Mouse (Mus musculus) urinary bladder, postnatal 4 days (tissue): ENCODE results near the gene Vegfa.
"Not testable (repeated sequence)": the region's sequence is repeated elsewhere in the genome, so short reads cannot be mapped to it uniquely, and the experiment has no call there.

Source experiments
- DNase-seq, 2 experiments: peaks; one replicate each; pipeline ENCODE4 v3.0.0; 2021 to 2022; ENCODE audit warnings: low spot score in 2 of 2

Gene Vegfa

DNA sequence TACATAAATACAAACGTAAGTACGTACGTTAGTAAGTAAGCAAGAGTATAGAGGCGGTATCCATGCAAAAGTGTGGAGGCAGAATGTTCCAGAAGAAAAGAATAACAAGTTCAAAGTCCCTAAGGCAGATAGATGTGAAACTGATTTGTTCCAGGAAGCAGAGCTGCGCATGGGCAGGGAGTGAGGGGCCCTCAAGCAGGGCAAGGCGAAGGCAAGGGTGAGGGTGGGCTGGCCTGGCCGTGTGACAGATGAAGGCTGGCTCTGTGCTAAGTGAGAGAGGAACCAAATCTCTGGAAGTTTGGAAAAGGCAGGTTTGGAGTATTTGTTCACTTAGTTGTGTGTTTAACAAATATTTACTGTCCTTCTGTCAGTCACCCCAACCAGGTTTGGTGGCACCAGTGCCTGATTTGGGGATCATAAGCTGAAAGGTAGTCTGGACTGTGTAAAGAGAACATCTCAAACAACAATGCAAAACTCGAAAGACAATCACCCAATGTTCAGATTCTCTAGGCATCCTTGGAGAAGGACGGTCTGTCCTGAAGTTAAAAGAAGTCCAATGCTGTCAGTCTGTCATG is 32.7 kb downstream of the Vegfa start:
- no peak for DNase-seq

GRCm38 (mm10) chr17:45998363-45998762 is 33.8 kb downstream of the Vegfa start:
- no peak for DNase-seq

DNA sequence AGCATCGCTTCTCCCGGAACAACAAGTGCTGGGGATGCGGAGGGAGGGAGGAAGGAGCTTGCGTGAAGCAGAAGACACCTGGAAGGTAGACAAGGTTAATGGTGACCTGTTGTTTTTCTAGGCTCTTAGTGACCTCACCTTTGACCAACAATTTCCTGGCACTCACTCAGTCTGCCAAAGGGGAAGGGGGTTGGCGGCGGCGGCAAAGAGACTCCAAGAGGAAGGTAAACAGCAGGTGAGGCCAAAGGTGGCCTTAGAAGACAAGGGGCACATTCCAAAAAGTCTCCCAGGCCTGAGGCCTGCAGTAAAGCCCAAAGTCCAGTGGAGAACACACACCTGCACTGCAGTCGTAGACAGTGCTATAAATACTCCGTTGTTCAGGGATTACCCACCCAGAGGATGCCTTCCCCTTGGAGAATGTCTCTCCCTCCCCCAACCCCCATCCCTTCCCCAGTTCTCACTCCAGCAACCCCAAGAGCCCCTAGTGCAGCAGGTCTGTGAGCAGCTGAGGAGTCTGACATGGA is 35.2 kb downstream of the Vegfa start:
- DNase-seq, result no peak

DNA sequence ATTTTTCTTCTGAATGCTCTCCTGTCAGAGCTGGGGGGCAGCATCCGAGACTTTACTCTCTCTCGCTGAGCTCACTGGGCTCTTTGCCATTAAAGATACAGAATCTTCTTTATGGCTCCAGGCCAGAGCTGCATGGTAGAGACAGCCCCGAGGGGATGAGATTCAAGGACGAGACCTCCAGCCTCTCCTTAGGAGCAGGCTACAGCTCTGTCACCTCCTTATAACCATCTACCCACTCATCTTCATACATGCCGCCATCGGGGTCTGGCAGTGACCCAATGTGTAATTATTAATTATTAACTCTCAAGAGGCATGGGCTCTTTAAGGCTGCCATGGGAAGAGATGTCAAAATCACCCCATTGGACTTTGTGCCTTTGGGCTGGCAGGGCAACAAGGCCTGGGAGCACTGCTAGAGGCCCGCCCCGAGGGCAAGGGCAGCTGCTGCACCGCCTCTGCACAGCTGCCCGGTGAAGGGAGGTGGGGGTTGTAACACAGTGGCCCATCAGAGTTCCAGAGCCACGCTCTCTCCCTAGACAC is 37.8 kb downstream of the Vegfa start:
- DNase-seq, result no peak

DNA sequence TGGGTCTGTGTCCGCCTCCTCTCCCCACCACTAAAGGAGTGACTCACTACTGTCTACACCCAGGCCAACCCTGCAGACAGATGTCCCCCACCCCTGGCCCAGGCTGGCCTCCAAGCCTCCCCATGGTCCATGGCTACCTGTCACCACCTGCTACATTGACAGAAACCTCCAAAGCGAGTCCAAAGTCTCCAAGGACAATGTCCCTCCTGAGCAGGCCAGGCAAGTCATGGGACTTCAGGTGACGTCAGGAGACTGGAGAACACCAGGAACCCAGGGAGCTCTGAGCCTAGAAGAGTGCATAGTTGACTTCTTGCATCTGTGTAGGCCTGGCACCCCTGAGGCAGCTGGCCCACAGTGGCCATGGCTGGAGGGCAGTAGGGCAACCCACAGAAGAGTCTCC is 45.3 kb downstream of the Vegfa start:
- DNase-seq, result no peak

- DNase-seq, result no peak
Measured at GRCm38 (mm10) chr17:45986374-45986773, 45.8 kb downstream of the Vegfa start.

GRCm38 (mm10) chr17:45983185-45983584 is 49.0 kb downstream of the Vegfa start:
- DNase-seq, result not testable (repeated sequence)

DNA sequence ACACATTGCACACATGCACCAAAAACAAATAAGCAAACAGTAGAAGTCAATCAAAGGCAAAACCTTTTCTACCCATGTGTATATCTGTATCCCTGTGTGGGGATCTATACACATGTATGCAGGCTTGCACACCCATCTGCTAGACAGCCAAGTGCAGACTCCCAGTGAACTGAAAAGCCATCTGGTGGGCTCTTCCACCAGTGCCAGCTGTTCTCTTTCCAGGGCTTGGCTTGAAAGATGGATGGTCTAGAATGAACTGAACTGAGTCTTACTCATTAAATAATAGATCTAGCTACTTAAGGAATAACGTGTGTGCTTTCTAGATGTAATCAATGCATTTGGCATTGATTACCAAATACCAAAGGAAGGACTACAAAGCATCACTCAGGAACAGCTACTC is 50.3 kb downstream of the Vegfa start:
- no peak for DNase-seq

DNA sequence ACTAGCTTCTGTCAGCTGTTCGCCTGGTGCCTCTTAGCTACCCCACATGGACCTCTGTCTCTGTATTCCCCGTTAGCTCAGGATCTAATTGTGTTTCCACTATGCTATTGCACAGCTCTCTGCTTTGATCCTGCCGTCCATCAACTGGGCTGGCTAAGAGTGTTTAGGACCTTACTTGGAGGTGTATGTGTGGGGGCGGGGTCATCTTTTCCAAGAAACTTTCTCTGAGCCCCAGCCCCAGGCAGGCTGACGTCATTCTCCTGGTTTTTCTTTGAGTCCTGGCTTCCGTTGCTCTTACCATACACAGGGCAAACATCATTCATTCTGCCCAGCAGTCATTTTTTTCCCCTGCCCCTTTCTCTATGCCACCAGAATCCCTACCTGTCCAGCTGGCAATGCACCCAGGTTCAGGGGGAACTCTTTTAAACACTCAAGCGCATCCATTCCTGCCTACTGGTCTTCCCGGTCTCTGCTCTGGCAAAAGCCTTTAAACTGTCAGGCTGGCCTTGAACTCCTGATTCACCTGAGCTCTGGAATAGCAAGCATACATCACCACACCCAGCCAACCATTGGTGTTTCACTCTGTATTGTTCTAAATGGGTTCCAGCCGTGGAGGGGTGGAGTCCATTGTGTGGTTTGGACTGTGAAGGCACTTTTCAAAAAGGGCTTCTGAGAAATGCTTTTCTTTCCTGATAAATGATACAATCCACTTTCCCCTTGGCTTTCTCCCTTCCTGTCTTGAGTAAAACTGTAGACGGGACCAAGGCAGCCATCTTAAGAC is 53.0 kb downstream of the Vegfa start:
- no peak for DNase-seq

GRCm38 (mm10) chr17:45974461-45974860 is 57.7 kb downstream of the Vegfa start:
- no peak for DNase-seq

DNA sequence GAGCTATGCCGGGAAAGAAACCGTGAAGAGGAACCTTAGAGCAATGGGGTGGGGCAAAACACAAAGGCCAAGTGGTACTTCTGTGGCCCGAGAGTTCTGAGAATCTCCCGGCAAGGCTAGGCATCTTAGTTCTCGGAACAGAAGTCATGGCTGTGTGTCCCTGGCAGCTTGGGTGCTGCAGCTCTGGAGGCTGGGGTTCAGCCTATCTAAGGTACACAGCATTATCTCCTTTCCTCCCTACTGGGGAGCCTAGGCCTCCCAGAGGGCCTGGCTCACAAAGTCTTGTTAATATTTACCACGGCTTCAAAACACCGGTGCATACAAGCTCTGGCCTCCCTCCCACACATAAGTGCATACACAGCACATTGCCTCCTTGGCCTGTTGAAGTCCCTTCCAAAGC is 59.0 kb downstream of the Vegfa start:
- no peak for DNase-seq

GRCm38 (mm10) chr17:45972405-45972804 is 59.8 kb downstream of the Vegfa start:
- no peak for DNase-seq

DNA sequence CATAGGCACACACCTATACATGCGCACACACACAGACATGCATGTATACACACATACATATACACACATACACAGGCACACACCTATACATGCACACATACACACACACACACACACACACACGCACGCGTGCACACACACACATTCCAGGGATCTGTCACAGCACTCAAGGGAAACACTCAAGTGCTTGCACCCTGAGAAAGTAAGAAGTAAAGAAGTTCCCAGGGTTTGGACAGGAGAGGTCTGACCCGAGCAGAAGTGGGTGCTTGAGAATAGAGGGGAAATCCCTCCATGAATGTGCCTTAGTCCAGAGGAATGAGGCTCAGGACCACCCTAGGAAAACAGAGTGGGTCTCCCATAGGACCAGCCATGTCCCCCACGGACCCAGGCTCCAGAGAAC is 60.4 kb downstream of the Vegfa start:
- DNase-seq, result no peak

GRCm38 (mm10) chr17:45970741-45971550 is 61.2 kb downstream of the Vegfa start:
- DNase-seq, result no peak

DNA sequence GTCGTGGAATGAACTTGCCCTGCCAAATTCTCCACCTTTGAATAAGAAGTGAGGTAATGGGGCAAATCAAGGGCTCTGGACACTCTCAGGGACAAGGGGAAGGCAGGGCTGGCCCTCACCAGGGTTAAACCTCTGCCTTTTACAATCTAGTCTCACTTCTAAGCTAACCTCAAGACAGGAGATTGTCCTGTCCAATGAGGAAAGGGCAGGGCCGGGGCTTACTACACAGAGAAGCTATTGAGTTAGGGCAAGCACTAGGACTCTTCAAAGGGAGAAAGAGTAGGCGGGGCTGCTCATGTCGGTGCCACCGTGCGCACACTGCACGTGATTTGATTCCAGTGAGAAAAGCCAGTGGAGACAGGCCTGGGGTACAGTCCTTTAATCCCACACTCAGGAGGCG is 62.6 kb downstream of the Vegfa start:
- DNase-seq, result no peak

DNA sequence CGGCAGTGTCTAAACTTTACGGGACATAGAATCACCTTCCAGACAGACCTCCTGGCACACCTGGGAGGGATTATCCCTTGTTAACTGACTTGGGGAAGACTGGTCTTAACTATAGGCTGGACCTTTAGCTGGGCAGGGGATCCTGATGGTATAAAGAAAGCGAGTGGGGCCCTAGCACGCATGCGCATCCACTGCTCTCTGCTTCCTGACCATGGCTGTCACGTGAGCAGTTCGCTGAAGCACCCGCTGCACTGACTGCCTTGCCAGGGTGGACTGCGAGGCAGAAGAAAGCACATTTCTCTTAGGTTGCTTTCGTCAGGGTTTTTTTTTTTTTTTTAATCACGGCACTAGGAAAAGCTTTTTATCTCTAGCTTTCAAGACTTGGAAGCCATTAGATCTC is 63.8 kb downstream of the Vegfa start:
- no peak for DNase-seq
